Mouse (Mus musculus): ENCODE results near the gene Dusp14. TPM values are rescaled to one million over a fixed set of nuclear protein-coding genes. Genes with fewer than 3 reads are reported as not detected.

Gene Dusp14
- total and polyA plus RNA-seq, 2 experiments from 2014 or later: 8.8 to 12.6 TPM

- Histone ChIP-seq H3K4me1 (ENCODE audit: insufficient read depth, low read length) (0 out of 2 replicates have a peak, but pooled peaks cover 16% of the 10 kb centered on the region), H3K4me3 (ENCODE audit: low read length) (no peak overlapping the region), H3K9ac (replicated peaks; ENCODE audit: low read length) (no peak overlapping the region), H3K27ac (no peak overlapping the region), H3K36me3 (ENCODE audit: insufficient read depth, low read length) (peaks cover 7% of the 10 kb centered on the region), H3K4me2 (ENCODE audit: low read depth, low read length) (no peak overlapping the region), H3K27me3 (ENCODE audit: insufficient read depth, low read length) (no peaks in the 10 kb centered on the region), H3K9me3 (ENCODE audit: low read length) (no peaks in the 10 kb centered on the region)
- no peak for TF ChIP-seq CTCF (IDR thresholded peaks at IDR 0.05; ENCODE audit: low read depth)
- WGBS: 33% methylated on average over 1 of the region's 1 CpGs
- DNase-seq (ENCODE audit: low spot score) (no peak), ATAC-seq (no peak)
These were observed 24.1 kb downstream of the Dusp14 start for GRCm38 (mm10) chr11:84044988-84045387.

GRCm38 (mm10) chr11:84042808-84043762, 26.0 kb downstream of the Dusp14 start:
- Histone ChIP-seq H3K9ac (replicated peaks; ENCODE audit: low read length) (no peak overlapping the region), H3K4me1 (ENCODE audit: insufficient read depth, low read length) (0 out of 2 replicates have a peak, but pooled peaks cover 13% of the 10 kb centered on the region), H3K4me2 (ENCODE audit: low read depth, low read length) (no peak overlapping the region), H3K27ac (peak overlapping the region; percentile 76), H3K9me3 (ENCODE audit: low read length) (no peaks in the 10 kb centered on the region), H3K36me3 (ENCODE audit: insufficient read depth, low read length) (peaks cover 7% of the 10 kb centered on the region), H3K4me3 (ENCODE audit: low read length) (no peak overlapping the region), H3K27me3 (ENCODE audit: insufficient read depth, low read length) (no peaks in the 10 kb centered on the region)
- peak; percentile 92 for DNase-seq (ENCODE audit: low spot score)
- 14% methylated on average over 14 of the region's 14 CpGs for WGBS
- ATAC-seq: peak; percentile 90
- TF ChIP-seq CTCF (IDR thresholded peaks at IDR 0.05; ENCODE audit: low read depth): no peak

GRCm38 (mm10) chr11:84040621-84041020, 28.4 kb downstream of the Dusp14 start:
- no peak for ATAC-seq
- Histone ChIP-seq H3K4me2 (ENCODE audit: low read depth, low read length) (no peak overlapping the region), H3K9me3 (ENCODE audit: low read length) (no peaks in the 10 kb centered on the region), H3K27me3 (ENCODE audit: insufficient read depth, low read length) (no peaks in the 10 kb centered on the region), H3K4me3 (ENCODE audit: low read length) (no peak overlapping the region), H3K4me1 (ENCODE audit: insufficient read depth, low read length) (0 out of 2 replicates have a peak, but pooled peaks cover 13% of the 10 kb centered on the region), H3K27ac (no peak overlapping the region), H3K36me3 (ENCODE audit: insufficient read depth, low read length) (peaks cover 7% of the 10 kb centered on the region), H3K9ac (replicated peaks; ENCODE audit: low read length) (no peak overlapping the region)
- no peak for TF ChIP-seq CTCF (IDR thresholded peaks at IDR 0.05; ENCODE audit: low read depth)
- peak; percentile 12 for DNase-seq (ENCODE audit: low spot score)
- 52% methylated on average over 6 of the region's 6 CpGs for WGBS

- no peak overlapping the region for H3K4me3 ChIP-seq (ENCODE audit: low read length)
- no peak overlapping the region for H3K27ac ChIP-seq
- WGBS: 90% methylated on average over 5 of the region's 5 CpGs
- no peak for TF ChIP-seq CTCF (IDR thresholded peaks at IDR 0.05; ENCODE audit: low read depth)
- H3K4me2 ChIP-seq (ENCODE audit: low read depth, low read length): no peak overlapping the region
- no peaks in the 10 kb centered on the region for H3K9me3 ChIP-seq (ENCODE audit: low read length)
- no peak overlapping the region for H3K9ac ChIP-seq (replicated peaks; ENCODE audit: low read length)
- no peaks in the 10 kb centered on the region for H3K27me3 ChIP-seq (ENCODE audit: insufficient read depth, low read length)
- no peak for DNase-seq (ENCODE audit: low spot score)
- H3K4me1 ChIP-seq (ENCODE audit: insufficient read depth, low read length): no peaks in the 10 kb centered on the region
- peaks cover 23% of the 10 kb centered on the region for H3K36me3 ChIP-seq (ENCODE audit: insufficient read depth, low read length)
- ATAC-seq: no peak
These were observed 35.4 kb downstream of the Dusp14 start for GRCm38 (mm10) chr11:84033671-84034070.

GRCm38 (mm10) chr11:84032559-84032958, 36.5 kb downstream of the Dusp14 start:
- 89% methylated on average over 5 of the region's 5 CpGs for WGBS

GRCm38 (mm10) chr11:84031971-84032370, 37.1 kb downstream of the Dusp14 start:
- peak; percentile 46 for DNase-seq (ENCODE audit: low spot score)
- H3K36me3 ChIP-seq (ENCODE audit: insufficient read depth, low read length): peaks cover 34% of the 10 kb centered on the region

More at GRCm38 (mm10) chr11:84032559-84032958, 36.5 kb downstream of the Dusp14 start:
- no peak overlapping the region for H3K4me2 ChIP-seq (ENCODE audit: low read depth, low read length)
- no peak for TF ChIP-seq CTCF (IDR thresholded peaks at IDR 0.05; ENCODE audit: low read depth)
- H3K9me3 ChIP-seq (ENCODE audit: low read length): no peaks in the 10 kb centered on the region
- ATAC-seq: no peak
- no peak for DNase-seq (ENCODE audit: low spot score)
- H3K27ac ChIP-seq: no peak overlapping the region
- no peak overlapping the region for H3K9ac ChIP-seq (replicated peaks; ENCODE audit: low read length)
- no peaks in the 10 kb centered on the region for H3K4me1 ChIP-seq (ENCODE audit: insufficient read depth, low read length)
- peaks cover 29% of the 10 kb centered on the region for H3K36me3 ChIP-seq (ENCODE audit: insufficient read depth, low read length)
- no peak overlapping the region for H3K4me3 ChIP-seq (ENCODE audit: low read length)
- H3K27me3 ChIP-seq (ENCODE audit: insufficient read depth, low read length): no peaks in the 10 kb centered on the region

More at GRCm38 (mm10) chr11:84031971-84032370, 37.1 kb downstream of the Dusp14 start:
- no peak overlapping the region for H3K4me3 ChIP-seq (ENCODE audit: low read length)
- no peaks in the 10 kb centered on the region for H3K4me1 ChIP-seq (ENCODE audit: insufficient read depth, low read length)
- H3K27ac ChIP-seq: no peak overlapping the region
- 58% methylated on average over 9 of the region's 9 CpGs for WGBS
- peak; percentile 76 for TF ChIP-seq CTCF (IDR thresholded peaks at IDR 0.05; ENCODE audit: low read depth)
- H3K9ac ChIP-seq (replicated peaks; ENCODE audit: low read length): no peak overlapping the region
- H3K9me3 ChIP-seq (ENCODE audit: low read length): no peaks in the 10 kb centered on the region
- H3K4me2 ChIP-seq (ENCODE audit: low read depth, low read length): no peak overlapping the region
- no peaks in the 10 kb centered on the region for H3K27me3 ChIP-seq (ENCODE audit: insufficient read depth, low read length)
- ATAC-seq: no peak
